Comparison of ENCODE assay signal across 9 mouse cellular contexts in the genomic region with DNA sequence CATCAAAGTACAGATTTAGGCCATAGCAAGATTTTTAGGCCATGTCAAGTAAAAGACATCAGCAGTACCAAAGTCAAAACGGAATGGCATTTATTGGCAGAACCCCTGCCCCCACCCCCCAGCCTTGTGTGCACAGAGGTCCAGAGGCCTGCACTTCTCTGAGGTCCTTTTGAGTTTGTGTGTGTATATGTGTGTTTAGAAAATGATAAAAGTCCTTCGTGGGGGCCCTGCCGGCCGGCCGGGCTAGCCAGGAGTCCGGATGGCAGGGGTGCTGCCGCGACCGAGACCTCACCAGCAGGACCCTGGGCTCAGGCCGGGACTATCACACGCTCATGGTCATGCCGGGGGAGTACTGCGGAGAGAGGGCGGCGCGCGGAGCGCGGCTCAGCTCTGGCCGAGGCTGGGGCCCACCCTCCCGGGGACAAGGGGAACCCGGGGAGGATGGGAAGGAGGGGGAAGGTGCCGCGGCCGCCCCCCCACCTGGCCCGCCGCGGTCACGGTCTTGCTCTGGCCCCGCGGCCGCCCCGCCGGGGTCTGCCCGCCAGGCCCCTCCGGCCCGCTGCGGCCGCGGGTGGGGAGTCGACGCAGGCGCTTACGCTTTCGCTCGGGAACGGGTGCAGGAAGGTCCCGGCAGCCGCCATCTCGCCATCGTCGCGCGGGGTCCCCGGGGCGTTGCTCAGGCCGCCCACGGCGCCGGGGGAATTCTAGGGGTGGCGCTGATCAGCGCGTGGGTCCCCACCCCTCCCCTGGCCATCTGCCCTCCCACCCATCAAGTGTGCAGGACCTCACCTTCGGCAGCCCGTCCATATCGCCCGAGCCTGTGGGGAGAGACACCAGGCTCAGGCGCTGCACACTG. TPM values are rescaled to one million over a fixed set of nuclear protein-coding genes. Genes with fewer than 3 reads are reported as not detected.
DNase-seq lines count a peak whose midpoint lies in the region; ATAC-seq lines count a peak whose summit lies in the region.
"Had no signal": no experiment of that assay in that cellular context is flagged by ENCODE, and none has a peak within 500 bp of the region (broad histone marks: within the 10 kb centered on the region; RNA-seq: fewer than 3 reads in every experiment).

No protein-coding gene starts in this region.

- WGBS in kidney, embryonic 16.5 days: 11% methylated on average over 66 of the region's 68 CpGs
- WGBS in embryonic facial prominence, embryonic 12.5 days: 20% methylated on average over 30 of the region's 68 CpGs
- WGBS in hindbrain, embryonic 16.5 days: 10% methylated on average over 37 of the region's 68 CpGs

- DNase-seq in kidney, postnatal 14 days: no peak
- DNase-seq in neural tube, embryonic 10.5 days (ENCODE audit: extremely low spot score, low spot score): peak; percentile 55
- DNase-seq in spleen, postnatal 14 days (ENCODE audit: low spot score in 2 of 2): no peak
- no peak for DNase-seq in thymus, postnatal 25 days
- DNase-seq in adrenal gland, postnatal 36 days: no peak

- peaks cover 81% of the 10 kb centered on the region for H3K4me1 ChIP-seq in kidney, embryonic 16.5 days (ENCODE audit: insufficient read depth, low read length)
- H3K4me1 ChIP-seq in embryonic facial prominence, embryonic 12.5 days: peaks cover 77% of the 10 kb centered on the region
- H3K4me1 ChIP-seq in hindbrain, embryonic 16.5 days (ENCODE audit: control insufficient read depth, insufficient read depth, low read depth, low read length): peaks cover 62% of the 10 kb centered on the region

- peak overlapping the region; percentile 48 for H3K4me3 ChIP-seq in kidney, embryonic 16.5 days (ENCODE audit: low read length)
- peak overlapping the region; percentile 49 for H3K4me3 ChIP-seq in embryonic facial prominence, embryonic 12.5 days
- peak overlapping the region; percentile 40 for H3K4me3 ChIP-seq in hindbrain, embryonic 16.5 days (ENCODE audit: low read length)

- no peak for ATAC-seq in kidney, embryonic 16.5 days (ENCODE audit: low FRiP score, low TSS enrichment)
- no peak for ATAC-seq in embryonic facial prominence, embryonic 12.5 days (ENCODE audit: insufficient number of reproducible peaks, insufficient read depth, low FRiP score, low TSS enrichment)
- ATAC-seq in hindbrain, embryonic 16.5 days: no peak

- H3K9ac ChIP-seq in kidney, embryonic 16.5 days (replicated peaks; ENCODE audit: low read length): peak overlapping the region; percentile 74
- peak overlapping the region; percentile 73 for H3K9ac ChIP-seq in embryonic facial prominence, embryonic 12.5 days
- peak overlapping the region; percentile 67 for H3K9ac ChIP-seq in hindbrain, embryonic 16.5 days (ENCODE audit: low read depth, low read length)

- no peaks in the 10 kb centered on the region for H3K9me3 ChIP-seq in kidney, embryonic 16.5 days (ENCODE audit: low read length)
- H3K9me3 ChIP-seq in embryonic facial prominence, embryonic 12.5 days: no peaks in the 10 kb centered on the region
- H3K9me3 ChIP-seq in hindbrain, embryonic 16.5 days (ENCODE audit: control insufficient read depth, low read length): peaks cover 2% of the 10 kb centered on the region; the same call in 1 of the 2 replicates

- peaks cover 21% of the 10 kb centered on the region for H3K36me3 ChIP-seq in kidney, embryonic 16.5 days (ENCODE audit: insufficient read depth, low read length)
- H3K36me3 ChIP-seq in embryonic facial prominence, embryonic 12.5 days: peaks cover 29% of the 10 kb centered on the region
- H3K36me3 ChIP-seq in hindbrain, embryonic 16.5 days (ENCODE audit: control insufficient read depth, insufficient read depth, low read length): peaks cover 7% of the 10 kb centered on the region

- no peaks in the 10 kb centered on the region for H3K27me3 ChIP-seq in kidney, embryonic 16.5 days (ENCODE audit: insufficient read depth, low read length)
- no peaks in the 10 kb centered on the region for H3K27me3 ChIP-seq in embryonic facial prominence, embryonic 12.5 days
- no peaks in the 10 kb centered on the region for H3K27me3 ChIP-seq in hindbrain, embryonic 16.5 days (replicated peaks; ENCODE audit: control insufficient read depth, insufficient read depth, low read length)

- H3K27ac ChIP-seq in kidney, embryonic 16.5 days (ENCODE audit: low read length): no peak overlapping the region
- H3K27ac ChIP-seq in embryonic facial prominence, embryonic 12.5 days: peak overlapping the region; percentile 65
- peak overlapping the region; percentile 34; the same call in 1 of the 2 replicates for H3K27ac ChIP-seq in hindbrain, embryonic 16.5 days (ENCODE audit: low read depth, low read length)

- H3K4me2 ChIP-seq in kidney, embryonic 16.5 days (replicated peaks; ENCODE audit: low read depth, low read length): peak overlapping the region; percentile 78
- peak overlapping the region; percentile 84 for H3K4me2 ChIP-seq in embryonic facial prominence, embryonic 12.5 days (replicated peaks)
- H3K4me2 ChIP-seq in hindbrain, embryonic 16.5 days (ENCODE audit: low read length): peak overlapping the region; percentile 73

RNA-seq across cellular contexts. Expression of a gene that starts 3.5 kb away (rescaled TPM):
- polyA plus RNA-seq in kidney, embryonic 16.5 days (2015; fragmentation: Nextera tagmentation; extraction: Ambion mirVana): 215 and 217 TPM in 2 replicates
- 185 and 195 TPM in 2 replicates for polyA plus RNA-seq in embryonic facial prominence, embryonic 12.5 days (2016; fragmentation: Nextera tagmentation; extraction: Ambion mirVana)
- 150 and 164 TPM in 2 replicates for polyA plus RNA-seq in hindbrain, embryonic 16.5 days (2015; fragmentation: Nextera tagmentation; extraction: Ambion mirVana)
- total RNA-seq in adrenal gland, postnatal 36 days (2021): 100 to 1,000 TPM in 1 of 2 experiments, 10 to 100 TPM in 1; 98.7 to 260 TPM

RNA-seq across cellular contexts. Expression of a gene that starts 11.0 kb away (rescaled TPM):
- polyA plus RNA-seq in kidney, embryonic 16.5 days (2015; fragmentation: Nextera tagmentation; extraction: Ambion mirVana): 133 and 149 TPM in 2 replicates
- polyA plus RNA-seq in embryonic facial prominence, embryonic 12.5 days (2016; fragmentation: Nextera tagmentation; extraction: Ambion mirVana): 134 and 142 TPM in 2 replicates
- polyA plus RNA-seq in hindbrain, embryonic 16.5 days (2015; fragmentation: Nextera tagmentation; extraction: Ambion mirVana): 148 and 157 TPM in 2 replicates
- 100 to 1,000 TPM in 1 of 2 experiments, 10 to 100 TPM in 1; 89.7 to 103 TPM for total RNA-seq in adrenal gland, postnatal 36 days (2021)

RNA-seq across cellular contexts. Expression of a gene that starts 18.3 kb away (rescaled TPM):
- 1.8 and 1.9 TPM in 2 replicates for polyA plus RNA-seq in kidney, embryonic 16.5 days (2015; fragmentation: Nextera tagmentation; extraction: Ambion mirVana)
- polyA plus RNA-seq in embryonic facial prominence, embryonic 12.5 days (2016; fragmentation: Nextera tagmentation; extraction: Ambion mirVana): 1.1 and 1.2 TPM in 2 replicates
- polyA plus RNA-seq in hindbrain, embryonic 16.5 days (2015; fragmentation: Nextera tagmentation; extraction: Ambion mirVana): 1.1 and 1.6 TPM in 2 replicates
- 1 to 10 TPM; 2.1 to 2.6 TPM for total RNA-seq in adrenal gland, postnatal 36 days (2021)

RNA-seq across cellular contexts. Expression of a gene that starts 34.6 kb away (rescaled TPM):
- 1.0 and 1.2 TPM in 2 replicates for polyA plus RNA-seq in kidney, embryonic 16.5 days (2015; fragmentation: Nextera tagmentation; extraction: Ambion mirVana)
- not detected in 2 replicates for polyA plus RNA-seq in embryonic facial prominence, embryonic 12.5 days (2016; fragmentation: Nextera tagmentation; extraction: Ambion mirVana)
- polyA plus RNA-seq in hindbrain, embryonic 16.5 days (2015; fragmentation: Nextera tagmentation; extraction: Ambion mirVana): 0.11 and 0.48 TPM in 2 replicates
- total RNA-seq in adrenal gland, postnatal 36 days (2021): 1 to 10 TPM; 5.0 to 6.0 TPM
- total RNA-seq: neutrophil, adult 5-6 weeks had no signal

RNA-seq across cellular contexts. Expression of a gene that starts 58.4 kb away (rescaled TPM):
- polyA plus RNA-seq in kidney, embryonic 16.5 days (2015; fragmentation: Nextera tagmentation; extraction: Ambion mirVana): 24.1 and 25.1 TPM in 2 replicates
- 19.1 TPM in 2 replicates for polyA plus RNA-seq in embryonic facial prominence, embryonic 12.5 days (2016; fragmentation: Nextera tagmentation; extraction: Ambion mirVana)
- 14.9 and 19.2 TPM in 2 replicates for polyA plus RNA-seq in hindbrain, embryonic 16.5 days (2015; fragmentation: Nextera tagmentation; extraction: Ambion mirVana)
- total RNA-seq in adrenal gland, postnatal 36 days (2021): 10 to 100 TPM; 22.3 to 25.3 TPM
